8 mouse cellular contexts compared by ENCODE assay signal in genomic region chr10:117718161-117719119, GRCm38 (mm10). TPM values are rescaled to one million over a fixed set of nuclear protein-coding genes. Genes with fewer than 3 reads are reported as not detected.
DNase-seq lines count a peak whose midpoint lies in the region; ATAC-seq and TF ChIP-seq lines count a peak whose summit lies in the region.

No protein-coding gene starts in this region.

- no peaks in the 10 kb centered on the region for H3K9me3 ChIP-seq in ES-E14 (ENCODE audit: control insufficient read depth, insufficient read depth, low read depth, low read length)
- no peaks in the 10 kb centered on the region for H3K9me3 ChIP-seq in embryonic facial prominence, embryonic 14.5 days (ENCODE audit: control insufficient read depth, low read length)

- H3K9ac ChIP-seq in heart, adult 2 months (ENCODE audit: low read depth, low read length): peak overlapping the region; percentile 38; the same call in 1 of the 2 replicates
- H3K9ac ChIP-seq in ES-E14 (ENCODE audit: insufficient read depth, low read depth, low read length, poor library complexity, severe bottlenecking): no peak overlapping the region
- H3K9ac ChIP-seq in embryonic facial prominence, embryonic 14.5 days (ENCODE audit: low read depth, low read length): no peak overlapping the region

- H3K36me3 ChIP-seq in heart, adult 2 months (ENCODE audit: control insufficient read depth, insufficient read depth, low read length): no peaks in the 10 kb centered on the region
- H3K36me3 ChIP-seq in ES-E14 (ENCODE audit: control insufficient read depth, insufficient read depth, low read length, poor library complexity, severe bottlenecking): no peaks in the 10 kb centered on the region
- H3K36me3 ChIP-seq in embryonic facial prominence, embryonic 14.5 days (ENCODE audit: control insufficient read depth, insufficient read depth, low read length): no peaks in the 10 kb centered on the region

- ATAC-seq in embryonic facial prominence, embryonic 14.5 days (ENCODE audit: low read depth): no peak
- ATAC-seq in cerebellum, adult (ENCODE audit: insufficient number of reproducible peaks, low FRiP score, low TSS enrichment): no peak

- peak overlapping the region; percentile 82 for H3K27ac ChIP-seq in heart, adult 2 months
- H3K27ac ChIP-seq in ES-E14 (ENCODE audit: insufficient read depth, low read depth, low read length, poor library complexity, severe bottlenecking): peak overlapping the region; percentile 42; the same call in 1 of the 2 replicates
- H3K27ac ChIP-seq in embryonic facial prominence, embryonic 14.5 days (replicated peaks; ENCODE audit: low read depth, low read length): no peak overlapping the region

- DNase-seq in heart, adult 2 months: peak; percentile 58 to 65
- no peak for DNase-seq in heart, adult 11 months
- no peak for DNase-seq in ES-E14 (ENCODE audit: low read depth, low spot score)
- no peak for DNase-seq in embryonic facial prominence, embryonic 14.5 days (ENCODE audit: low spot score)
- peak; percentile 95 to 96 for DNase-seq in kidney, postnatal 36 days
- DNase-seq in right cerebral cortex, postnatal 10 days (ENCODE audit: low spot score in 2 of 2): peak; percentile 75 to 76
- DNase-seq in spleen, adult 18-20 months: no peak

- in situ Hi-C loops in ES-E14 (cut with MboI; ENCODE audit: low sequenced_read_pairs in 2 of 2, unreplicated experiment in 2 of 2): no loop called here

- no peak for TF ChIP-seq EP300 in heart, adult 2 months (IDR thresholded peaks at IDR 0.05; ENCODE audit: insufficient read depth, low read depth, low read length)

- TF ChIP-seq CTCF in heart, adult 2 months (IDR thresholded peaks at IDR 0.05): no peak

- intact Hi-C loops in heart, adult 2 months (cut with DNase I): no loop called here

- H3K4me2 ChIP-seq in embryonic facial prominence, embryonic 14.5 days (ENCODE audit: low read depth, low read length): 0 out of 2 replicates have a peak overlapping the region, but pooled peaks have one; percentile 12

- peaks cover 5% of the 10 kb centered on the region for H3K4me1 ChIP-seq in heart, adult 2 months (ENCODE audit: control insufficient read depth, insufficient read depth, low read length)
- peaks cover 7 to 18% of the 10 kb centered on the region in 2 experiments; a peak in 3 of 4 replicates for H3K4me1 ChIP-seq in ES-E14 (ENCODE audit: control insufficient read depth in 2 of 2, insufficient read depth in 2 of 2, low read length in 2 of 2, poor library complexity in 1 of 2)
- H3K4me1 ChIP-seq in embryonic facial prominence, embryonic 14.5 days (ENCODE audit: control insufficient read depth, insufficient read depth, low read length): no peaks in the 10 kb centered on the region

- WGBS in heart, adult 2 months: 35% methylated on average over 19 of the region's 19 CpGs
- WGBS in embryonic facial prominence, embryonic 14.5 days: 51% methylated on average over 19 of the region's 19 CpGs

- no peak for TF ChIP-seq POLR2A in heart, adult 2 months (IDR thresholded peaks at IDR 0.05; ENCODE audit: insufficient read depth, low read depth, low read length)

- H3K79me2 ChIP-seq in heart, adult 2 months (replicated peaks; ENCODE audit: control insufficient read depth, insufficient read depth, low read length): no peaks in the 10 kb centered on the region

- peak overlapping the region; percentile 3; the same call in 1 of the 2 replicates for H3K4me3 ChIP-seq in heart, adult 2 months
- no peak overlapping the region for H3K4me3 ChIP-seq in ES-E14 (ENCODE audit: insufficient read depth in 1 of 2, low read depth in 1 of 2, low read length in 2 of 2, poor library complexity in 1 of 2, severe bottlenecking in 1 of 2)
- H3K4me3 ChIP-seq in embryonic facial prominence, embryonic 14.5 days (ENCODE audit: low read depth, low read length): no peak overlapping the region

- no peaks in the 10 kb centered on the region for H3K27me3 ChIP-seq in heart, adult 2 months (ENCODE audit: control insufficient read depth, insufficient read depth, low read length)
- H3K27me3 ChIP-seq in embryonic facial prominence, embryonic 14.5 days (replicated peaks; ENCODE audit: control insufficient read depth, insufficient read depth, low read length): no peaks in the 10 kb centered on the region

TF ChIP-seq in ES-E14, 5 proteins besides CTCF, POLR2A, EP300 and RAD21:
- TF ChIP-seq ZNF384 (IDR thresholded peaks at IDR 0.05; ENCODE audit: low read depth, low read length) (no peak), CHD2 (IDR thresholded peaks at IDR 0.05; ENCODE audit: low read depth, low read length) (no peak)

RNA-seq across cellular contexts. Expression of gene Mdm2, which starts 7.9 kb away (rescaled TPM):
- total RNA-seq in heart, adult 2 months (2021): 10 to 100 TPM; 50.1 to 51.8 TPM
- 24.5 and 36.2 TPM in 2 replicates for polyA plus RNA-seq in heart, adult 2 months (2012; rRNA removed)
- 145 and 178 TPM in 2 replicates for total RNA-seq in ES-E14 (2012; rRNA removed)
- polyA plus RNA-seq in embryonic facial prominence, embryonic 14.5 days (2014; fragmentation: Nextera tagmentation; extraction: Ambion mirVana): 33.8 and 34.1 TPM in 2 replicates

RNA-seq across cellular contexts. Expression of gene Slc35e3, which starts 27.7 kb away (rescaled TPM):
- total RNA-seq in heart, adult 2 months (2021): 1 to 10 TPM; 7.4 to 8.0 TPM
- 5.7 and 9.2 TPM in 2 replicates for polyA plus RNA-seq in heart, adult 2 months (2012; rRNA removed)
- total RNA-seq in ES-E14 (2012; rRNA removed): 16.3 and 22.8 TPM in 2 replicates
- polyA plus RNA-seq in embryonic facial prominence, embryonic 14.5 days (2014; fragmentation: Nextera tagmentation; extraction: Ambion mirVana): 15.5 and 19.4 TPM in 2 replicates

Comparison
In these comparisons a context has a peak if more than half of its experiments do, and no peak if none do; other contexts are left out.
1. DNase-seq: peak in heart, adult 2 months (2 of 2), kidney, postnatal 36 days (2 of 2) and right cerebral cortex, postnatal 10 days (2 of 2); none in heart, adult 11 months (single experiment), ES-E14 (single experiment), embryonic facial prominence, embryonic 14.5 days (single experiment) and spleen, adult 18-20 months (0 of 2).